Mouse (Mus musculus): ENCODE measurements around the gene Hint1.

The Hint1 gene

DNA sequence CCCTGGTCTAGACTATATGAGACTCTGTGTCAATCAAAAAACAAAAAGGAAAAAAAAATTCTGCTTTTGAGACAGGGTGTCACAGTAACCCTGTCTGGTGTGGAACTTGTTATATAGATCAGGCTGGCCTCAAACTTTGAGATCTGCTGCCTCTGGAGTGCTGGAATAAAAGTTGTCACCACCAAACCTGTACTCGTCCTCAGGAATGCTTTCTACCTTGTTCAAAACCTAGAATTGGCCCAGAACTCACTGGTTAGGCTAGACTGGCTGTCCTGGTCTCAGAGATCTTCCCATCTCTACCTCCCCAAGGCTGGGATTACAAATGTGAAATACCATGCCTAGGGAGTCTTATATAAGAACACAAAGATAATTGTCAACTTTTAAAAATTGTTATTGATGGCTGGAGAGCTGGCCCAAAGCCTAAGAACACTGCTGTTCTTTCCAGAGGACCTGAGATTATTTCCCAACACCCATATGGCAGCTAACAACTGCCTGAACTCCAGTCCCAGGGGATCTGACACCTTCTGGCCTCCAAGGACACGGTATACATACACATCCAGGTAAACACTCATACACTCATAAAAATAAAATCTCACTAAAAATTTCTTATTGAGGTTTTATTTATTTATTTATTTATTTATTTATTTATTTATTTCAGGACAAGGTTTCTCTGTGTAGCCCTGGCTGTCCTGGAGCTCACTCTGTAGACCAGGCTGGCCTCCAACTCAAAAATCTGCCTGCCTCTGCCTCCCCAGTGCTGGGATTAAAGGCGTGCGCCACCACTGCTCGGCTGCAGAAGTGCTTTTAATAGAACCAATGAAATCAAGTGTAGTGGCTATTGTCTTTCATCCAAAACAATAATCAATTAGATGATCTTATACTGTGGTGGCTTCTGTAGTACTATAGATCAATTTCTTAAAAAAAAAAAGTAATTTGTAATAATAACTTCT, 4.4 kb upstream of the Hint1 start:
- DNase-seq (ENCODE audit: low read depth, low spot score) = no peak

DNA sequence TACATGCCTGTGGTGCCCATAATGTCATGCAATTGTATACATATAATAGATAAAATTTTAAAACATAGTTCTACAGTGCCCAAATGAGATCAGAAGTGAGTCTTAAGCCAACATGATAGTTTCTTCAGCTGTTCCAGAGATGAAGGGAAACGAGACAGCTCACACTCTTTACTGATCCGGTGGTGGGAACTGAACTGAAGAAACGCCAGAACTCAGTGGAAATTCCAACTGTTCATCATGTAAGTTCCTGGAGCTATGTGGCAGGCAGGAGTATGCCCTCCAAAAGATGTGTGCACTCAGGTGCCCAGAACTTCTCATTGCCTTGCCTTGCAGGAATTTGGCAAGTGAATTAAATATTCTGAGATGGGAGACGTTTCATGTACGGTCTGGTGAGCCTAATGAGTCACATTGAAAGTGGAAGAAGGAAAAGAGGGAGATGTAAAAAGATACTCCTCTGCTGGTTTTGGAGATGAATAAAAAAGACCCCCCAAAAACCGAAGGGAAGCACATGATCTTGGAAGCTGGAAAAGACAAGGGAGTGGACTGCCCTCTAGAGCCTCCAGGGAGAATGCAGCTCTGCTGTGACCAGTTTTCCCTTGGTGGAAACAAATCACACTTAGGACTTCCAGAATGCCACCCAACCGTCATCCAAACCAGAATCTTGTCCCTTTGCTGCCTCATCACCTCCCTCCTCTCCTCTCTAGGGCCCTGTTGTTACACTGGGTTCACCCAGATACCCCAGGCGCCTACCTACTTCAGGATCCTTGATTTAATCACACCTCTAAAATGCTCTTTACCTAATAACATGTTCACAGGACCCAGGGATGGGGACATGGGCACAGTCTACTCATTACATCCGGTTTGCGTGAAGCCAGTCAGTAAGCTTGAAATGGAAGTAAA, 3.3 kb upstream of the Hint1 start:
- DNase-seq (ENCODE audit: low read depth, low spot score) = no peak

DNA sequence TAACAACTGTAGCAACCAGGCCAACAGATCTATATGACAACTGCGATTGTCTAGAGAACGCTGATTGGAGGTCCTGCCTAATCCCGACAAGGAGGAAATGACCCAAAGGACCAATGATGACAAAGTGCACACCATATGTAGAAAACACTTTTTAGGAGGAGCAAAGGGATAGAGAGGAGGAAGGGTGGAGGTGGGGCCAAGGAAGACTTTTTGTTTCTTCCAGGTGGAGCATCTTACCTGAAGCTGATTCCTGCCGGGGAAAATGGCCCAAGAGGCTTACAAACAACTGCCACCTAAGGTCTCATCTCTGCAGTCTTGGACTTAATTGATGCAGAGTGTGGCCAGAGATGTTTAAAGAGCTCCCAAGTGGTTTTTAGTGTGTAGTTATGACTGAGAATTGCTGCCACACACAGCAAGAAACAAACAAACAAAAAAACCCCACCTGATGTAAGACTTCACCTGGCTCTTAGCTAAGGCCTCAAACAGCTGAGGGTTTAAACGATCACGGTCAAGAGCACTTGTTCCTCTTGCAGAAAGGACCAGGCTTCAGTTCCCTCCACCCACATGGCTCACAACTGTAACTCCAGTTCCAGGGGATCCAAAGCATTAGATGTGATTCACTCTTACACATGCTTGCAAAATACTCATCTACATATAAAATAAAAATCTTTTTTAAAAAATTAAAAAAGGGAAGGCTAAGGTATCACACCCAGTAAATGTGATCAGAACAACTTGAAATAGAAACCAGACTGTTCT, 675 bp upstream of the Hint1 start:
- no peak for DNase-seq (ENCODE audit: low read depth, low spot score)

DNA sequence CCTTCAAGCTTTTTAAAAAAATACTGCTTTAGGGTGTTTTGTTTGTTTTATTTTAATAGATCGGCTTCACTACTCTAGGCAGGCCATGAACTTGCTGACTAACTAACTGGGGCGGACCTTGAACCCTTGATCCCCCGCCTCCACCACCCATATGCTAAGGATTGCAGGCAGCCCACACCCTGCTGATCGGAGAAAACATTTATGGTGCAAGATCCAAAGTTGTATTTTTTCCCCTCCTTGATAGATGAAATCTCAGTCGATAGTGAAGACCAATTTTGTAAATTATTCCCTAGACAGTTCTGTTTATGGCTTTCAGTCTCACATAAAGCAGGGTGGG, 834 bp downstream of the Hint1 start:
- DNase-seq (ENCODE audit: low read depth, low spot score) = no peak

DNA sequence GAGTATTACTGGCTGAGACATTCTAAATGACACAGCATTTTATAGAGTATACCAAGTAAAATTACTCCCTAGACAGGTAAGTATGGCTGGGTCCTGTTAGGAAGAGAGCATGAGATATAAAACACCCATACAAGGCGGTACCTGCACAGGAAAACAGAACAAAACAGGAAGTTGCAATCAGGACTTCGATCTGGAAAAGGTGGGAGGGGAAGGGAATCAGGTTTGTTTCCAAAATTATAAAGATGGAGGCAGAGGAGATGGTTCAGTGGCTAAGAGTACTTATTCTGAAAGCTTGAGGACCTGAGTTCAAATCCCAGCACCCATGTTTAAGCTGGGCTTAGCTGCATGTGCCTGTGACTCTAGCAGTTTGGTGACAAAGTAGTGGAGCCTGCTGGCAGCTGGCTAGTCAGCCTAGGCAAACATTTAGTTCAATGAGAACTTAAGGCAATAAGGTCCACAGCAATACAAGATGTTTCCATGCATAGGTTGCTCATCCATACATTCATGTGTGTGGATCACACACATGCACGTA, 1.8 kb downstream of the Hint1 start:
- no peak for DNase-seq (ENCODE audit: low read depth, low spot score)

DNA sequence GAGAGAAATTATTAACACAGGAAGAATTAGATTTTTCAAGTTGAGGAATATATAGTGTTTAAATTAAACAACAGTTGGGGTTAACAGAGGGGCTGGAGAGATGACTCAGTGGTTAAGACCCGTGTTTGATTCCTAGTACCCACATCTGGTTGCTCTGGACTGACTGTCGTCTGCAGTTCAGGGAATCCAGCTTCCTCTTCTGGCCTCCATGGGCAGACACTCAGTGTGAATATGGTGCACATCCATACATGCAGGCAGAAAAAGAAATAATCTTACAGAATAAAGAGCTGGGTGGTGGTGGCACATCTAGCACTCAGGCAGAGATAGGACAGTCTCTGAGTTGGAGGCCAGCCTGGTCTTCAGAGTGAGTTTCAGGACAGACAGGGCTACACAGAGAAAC, 2.3 kb downstream of the Hint1 start:
- no peak for DNase-seq (ENCODE audit: low read depth, low spot score)

DNA sequence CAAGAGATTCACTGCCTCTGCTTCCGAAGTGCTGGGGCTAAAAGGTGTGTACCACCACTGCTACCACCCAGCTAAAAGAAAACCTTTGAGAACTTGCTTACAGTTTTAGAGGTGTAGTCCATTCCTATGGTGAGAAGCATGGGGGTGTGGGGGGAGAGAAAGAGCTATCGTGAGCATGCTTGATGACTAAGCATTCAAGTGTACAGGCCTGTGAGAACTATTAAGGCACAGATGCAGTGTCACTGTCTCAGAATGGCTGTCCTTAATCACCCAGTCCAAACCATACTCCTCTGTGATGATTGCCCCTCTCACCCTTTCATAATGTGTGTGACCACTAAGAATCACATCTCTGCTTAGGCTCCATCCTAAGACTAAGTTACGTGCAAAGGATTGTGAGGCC, 3.1 kb downstream of the Hint1 start:
- DNase-seq (ENCODE audit: low read depth, low spot score) = no peak

DNA sequence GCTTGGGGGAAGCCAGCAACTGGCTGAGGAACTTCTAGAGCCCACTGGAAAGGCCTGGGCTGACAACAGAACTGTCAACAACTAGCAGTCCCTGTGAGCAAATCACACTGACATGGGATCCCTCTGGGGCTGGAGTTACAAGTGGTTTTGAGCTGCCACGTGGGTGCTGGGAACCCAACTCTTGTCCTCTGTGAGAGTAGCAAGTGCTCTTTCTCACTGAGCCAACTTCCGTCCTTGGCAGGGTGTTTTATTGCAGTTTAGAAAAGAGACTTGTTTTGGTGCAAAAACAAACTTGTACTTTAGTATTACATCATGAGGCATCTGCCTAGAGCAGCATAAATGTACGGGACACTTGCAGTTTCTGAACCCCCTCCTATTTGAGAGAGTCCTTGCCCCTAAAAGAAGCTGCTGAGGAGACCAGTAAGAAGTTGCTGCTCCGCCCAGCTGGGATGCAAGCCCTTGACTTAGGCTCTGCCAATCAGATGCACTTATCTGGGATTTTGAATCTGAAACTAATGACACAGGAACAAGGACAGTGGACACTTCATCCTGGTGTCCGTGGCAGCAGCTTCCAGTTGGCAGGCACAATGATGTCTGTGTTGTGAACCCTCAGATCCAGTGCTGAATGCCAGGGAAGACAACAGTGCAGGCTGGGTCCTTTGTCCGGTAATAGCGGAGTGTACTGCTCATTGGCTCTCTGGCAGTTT, 5.8 kb downstream of the Hint1 start:
- DNase-seq (ENCODE audit: low read depth, low spot score) = no peak

DNA sequence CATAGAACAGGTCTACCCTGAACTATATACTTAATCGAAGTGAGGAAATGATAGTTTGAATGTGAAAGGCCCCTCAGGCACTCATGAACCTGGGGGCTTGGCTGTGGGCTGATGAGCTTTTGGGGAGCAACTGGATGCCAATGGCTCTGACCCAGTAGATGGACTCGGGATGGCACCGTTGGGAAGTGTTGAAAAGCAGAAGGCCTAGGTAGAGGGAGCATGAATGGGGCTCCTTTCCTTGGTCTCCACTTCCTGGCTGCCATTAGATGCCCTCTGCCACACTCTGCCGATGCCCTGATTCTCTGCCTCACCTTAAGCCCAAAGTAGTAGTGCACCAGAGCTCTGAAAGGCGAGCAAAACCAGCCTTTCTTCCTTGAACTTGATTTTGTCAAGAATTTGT, 9.8 kb downstream of the Hint1 start:
- no peak for DNase-seq (ENCODE audit: low read depth, low spot score)

DNA sequence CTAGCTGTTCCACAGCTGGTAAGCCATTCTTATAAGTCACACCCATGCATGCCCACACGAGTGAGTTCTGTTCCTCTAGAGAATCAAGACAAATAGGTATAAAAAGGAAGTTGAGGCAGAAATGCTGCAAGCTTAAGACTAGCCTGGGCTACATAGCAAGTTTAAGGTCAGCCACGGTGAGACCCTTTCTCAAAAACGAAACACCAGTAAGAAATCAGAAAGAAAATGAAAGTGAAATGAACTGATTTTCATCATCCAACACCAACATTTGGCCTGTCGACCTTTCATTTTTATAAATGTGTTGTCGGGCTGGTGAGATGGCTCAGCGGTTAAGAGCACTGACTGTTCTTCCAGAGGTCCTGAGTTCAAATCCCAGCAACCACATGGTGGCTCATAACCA, 12.7 kb downstream of the Hint1 start:
- DNase-seq (ENCODE audit: low read depth, low spot score) = no peak

DNA sequence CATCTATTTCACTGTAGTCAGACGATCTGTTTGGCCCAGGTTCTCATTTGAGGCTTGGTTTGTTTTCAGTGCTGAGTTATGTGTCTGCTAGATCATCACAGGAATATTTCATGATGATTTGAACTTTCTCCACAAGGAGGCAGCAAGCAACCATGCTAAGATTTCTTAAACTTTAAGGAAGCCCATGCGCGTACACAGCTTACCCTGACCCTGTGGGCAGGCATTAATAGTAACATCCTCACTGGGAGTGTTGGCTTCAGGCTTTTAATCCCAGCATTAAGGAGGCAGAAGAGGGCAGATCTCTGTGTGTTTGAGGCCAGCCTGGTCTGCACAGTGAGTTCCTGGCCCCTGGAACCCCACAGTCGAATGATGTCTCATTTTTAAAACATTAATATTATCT, 13.3 kb downstream of the Hint1 start:
- no peak for DNase-seq (ENCODE audit: low read depth, low spot score)

DNA sequence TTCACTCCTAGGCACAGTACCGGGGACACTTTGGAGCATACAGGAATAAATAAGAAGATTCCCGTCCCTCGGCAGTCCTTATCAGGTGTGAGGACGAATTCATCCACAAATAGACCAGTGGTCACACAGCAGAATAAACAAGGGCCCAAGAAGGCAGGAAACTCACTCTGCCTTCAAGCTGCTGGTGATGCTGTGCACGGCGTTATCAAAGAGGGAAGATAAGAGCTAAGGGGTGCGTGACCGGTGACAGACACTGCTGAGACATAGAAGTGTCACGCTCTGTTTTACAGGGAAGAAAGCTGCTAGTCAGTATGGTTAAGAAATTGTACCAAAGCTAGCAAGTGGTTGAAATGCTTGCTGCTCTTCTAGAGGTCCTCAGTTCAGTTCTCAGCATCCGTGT, 13.7 kb downstream of the Hint1 start:
- no peak for DNase-seq (ENCODE audit: low read depth, low spot score)

DNA sequence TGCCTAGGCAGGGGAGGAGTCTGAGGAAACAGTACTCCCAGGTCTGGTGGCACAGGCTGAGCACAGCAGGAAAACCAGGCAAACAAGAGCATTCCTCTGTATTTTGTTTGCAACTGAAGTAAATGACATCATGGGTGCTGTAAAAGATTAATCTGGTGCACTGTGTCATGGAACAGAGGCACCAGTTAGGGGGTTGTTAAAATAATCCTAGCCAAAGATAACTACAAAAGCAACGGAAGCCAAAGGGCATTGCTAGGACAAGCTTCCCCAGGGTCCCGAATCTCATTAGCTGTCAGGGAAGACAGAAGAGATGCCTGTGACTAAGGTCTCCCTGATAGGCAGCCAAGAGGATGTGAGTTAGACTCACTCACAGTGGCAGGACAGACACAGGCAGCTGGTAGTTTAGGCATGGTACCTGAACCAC, 14.9 kb downstream of the Hint1 start:
- no peak for DNase-seq (ENCODE audit: low read depth, low spot score)

DNA sequence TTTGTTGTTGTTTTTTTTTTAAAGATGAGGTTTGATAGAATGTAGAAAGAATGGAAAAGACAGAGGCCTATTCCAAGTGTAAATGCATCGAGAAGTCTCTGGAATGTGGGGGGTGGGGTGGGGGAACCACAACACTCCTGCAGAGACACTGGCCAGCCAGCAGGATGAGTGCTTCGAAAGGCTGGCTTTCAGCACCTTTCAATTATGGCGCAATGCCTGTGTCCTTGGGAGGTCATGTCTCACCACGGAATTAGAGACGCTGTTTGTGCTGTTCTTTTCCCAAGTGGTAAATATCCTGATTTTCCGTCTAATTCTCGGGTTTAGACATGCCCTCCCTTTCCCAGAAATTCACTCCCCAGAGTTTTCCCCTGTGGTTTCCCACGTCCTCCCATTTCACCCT, 16.5 kb downstream of the Hint1 start:
- no peak for DNase-seq (ENCODE audit: low read depth, low spot score)

DNA sequence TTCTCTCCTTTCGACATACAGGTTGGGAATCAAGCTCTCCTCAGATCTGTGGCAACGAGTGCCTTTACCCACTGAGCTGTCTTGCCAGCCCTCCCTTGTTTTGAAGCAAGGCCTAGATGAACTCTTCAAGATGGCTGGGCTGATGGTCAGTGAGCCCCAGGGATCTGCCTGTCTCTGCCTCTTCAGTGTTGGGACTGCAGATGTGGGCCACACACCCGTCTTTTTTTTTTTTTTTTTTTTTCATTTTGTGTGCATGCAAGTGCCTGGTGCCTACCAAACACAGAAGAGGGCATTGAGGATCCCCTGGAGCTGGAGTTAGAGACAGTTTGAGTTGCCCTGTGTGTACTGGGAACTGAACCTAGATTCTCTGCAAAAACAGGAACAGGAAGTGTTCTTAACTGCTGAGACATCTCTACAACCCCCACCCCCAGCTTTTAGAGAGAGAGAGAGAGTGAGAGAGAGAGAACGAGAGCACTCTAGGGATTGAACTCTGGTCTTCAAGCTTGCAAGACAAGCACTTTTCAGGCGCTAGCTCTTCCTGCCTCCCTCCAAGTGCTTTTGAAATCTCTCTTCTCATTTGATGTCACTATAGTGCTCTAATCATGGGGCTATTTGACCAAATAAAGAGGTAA, 18.1 kb downstream of the Hint1 start:
- no peak for DNase-seq (ENCODE audit: low read depth, low spot score)

DNA sequence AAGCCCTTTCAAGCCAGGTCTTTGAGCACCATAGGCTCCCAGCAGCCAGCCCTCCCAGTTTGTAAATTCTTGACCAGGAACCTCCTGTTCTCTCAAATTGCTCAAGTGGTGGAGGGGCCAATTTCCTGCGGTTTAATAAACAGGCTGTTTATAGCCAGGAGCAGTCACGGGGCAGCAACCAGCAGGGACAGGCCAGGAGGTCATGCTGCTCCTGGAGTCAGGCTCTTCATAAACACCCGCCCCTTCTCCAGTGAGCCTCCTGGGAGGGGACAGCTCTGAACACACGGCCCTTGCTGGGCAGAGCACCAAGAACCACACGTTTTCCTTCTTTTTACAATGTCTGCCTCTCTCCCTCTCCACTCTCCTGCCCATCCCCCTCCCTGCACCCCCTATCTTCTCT, 18.8 kb downstream of the Hint1 start:
- DNase-seq (ENCODE audit: low read depth, low spot score) = no peak

DNA sequence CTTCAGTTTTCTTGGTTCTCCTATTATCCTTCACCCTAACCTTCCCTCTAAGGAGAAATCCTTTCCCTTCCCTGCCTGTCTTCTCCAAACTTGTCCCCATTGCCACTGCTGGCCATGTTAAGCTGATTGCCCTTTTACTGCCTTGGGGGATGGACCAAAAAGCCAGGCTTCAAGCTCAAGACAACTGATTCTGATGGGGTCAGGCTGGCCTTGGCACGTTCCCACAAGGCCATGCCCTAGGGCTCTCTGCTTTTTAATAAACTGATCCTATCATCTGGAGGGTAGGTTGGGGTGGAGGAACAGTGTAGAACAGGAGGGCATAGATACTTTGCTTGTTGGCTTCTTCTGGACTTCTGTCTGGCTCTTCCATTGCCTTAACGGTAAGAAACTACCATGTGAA, 19.2 kb downstream of the Hint1 start:
- no peak for DNase-seq (ENCODE audit: low read depth, low spot score)

DNA sequence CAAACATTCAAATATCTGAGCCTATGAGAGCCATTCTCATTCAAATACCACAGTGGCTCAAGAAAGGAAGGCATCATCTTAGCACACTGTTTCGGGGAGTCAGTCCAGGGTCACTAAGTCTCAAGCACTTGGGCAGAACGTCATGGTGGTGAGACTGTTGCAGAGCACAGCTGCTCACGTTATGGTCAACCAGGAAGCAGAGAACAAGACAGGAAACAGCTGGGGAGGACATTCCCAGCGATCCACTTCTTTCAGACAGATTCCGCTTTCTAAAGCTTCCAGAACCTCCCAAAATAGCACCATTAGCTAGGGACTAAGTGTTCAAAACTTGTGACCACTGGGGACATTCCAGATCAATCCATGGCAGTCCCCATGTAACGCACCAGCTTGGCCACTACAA, 21.7 kb downstream of the Hint1 start:
- DNase-seq (ENCODE audit: low read depth, low spot score) = no peak

DNA sequence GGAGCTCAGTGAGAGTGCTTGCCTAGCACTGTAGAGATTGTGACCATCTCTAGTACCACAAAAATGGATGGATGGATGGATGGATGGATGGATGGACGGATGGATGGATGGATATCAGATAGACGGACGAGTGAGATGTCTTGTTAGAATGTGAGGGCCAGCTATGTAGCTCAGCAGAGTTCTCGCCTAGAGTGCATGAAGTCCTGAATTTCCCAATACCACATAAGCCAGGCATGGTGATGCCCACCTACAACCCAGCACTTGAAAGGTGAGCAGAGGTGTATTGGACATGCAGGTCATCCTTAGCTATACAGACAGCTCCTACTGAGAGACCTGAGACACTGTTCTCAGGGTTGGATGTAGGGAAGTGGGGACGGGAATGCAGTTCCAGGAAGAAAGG, 25.2 kb downstream of the Hint1 start:
- no peak for DNase-seq (ENCODE audit: low read depth, low spot score)

DNA sequence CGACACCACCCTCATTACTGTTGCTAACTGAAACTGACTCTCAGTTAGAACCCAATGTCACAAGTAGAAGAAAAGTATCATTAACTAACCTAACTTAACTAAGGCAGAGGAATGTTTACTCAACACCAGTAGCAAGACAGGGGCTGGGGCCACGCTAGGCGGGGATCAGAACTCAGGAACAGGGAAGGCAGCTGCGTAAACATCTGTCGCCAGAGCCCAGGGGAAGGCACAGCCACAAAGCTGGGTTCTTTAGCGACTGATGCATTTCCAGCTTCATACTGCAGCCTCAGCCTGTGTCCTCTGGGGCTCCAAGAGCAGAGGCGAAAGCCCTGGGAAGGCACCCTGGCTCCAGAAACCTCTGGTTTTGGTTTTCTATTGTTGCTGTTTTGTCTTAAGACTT, 25.9 kb downstream of the Hint1 start:
- DNase-seq (ENCODE audit: low read depth, low spot score) = no peak

DNA sequence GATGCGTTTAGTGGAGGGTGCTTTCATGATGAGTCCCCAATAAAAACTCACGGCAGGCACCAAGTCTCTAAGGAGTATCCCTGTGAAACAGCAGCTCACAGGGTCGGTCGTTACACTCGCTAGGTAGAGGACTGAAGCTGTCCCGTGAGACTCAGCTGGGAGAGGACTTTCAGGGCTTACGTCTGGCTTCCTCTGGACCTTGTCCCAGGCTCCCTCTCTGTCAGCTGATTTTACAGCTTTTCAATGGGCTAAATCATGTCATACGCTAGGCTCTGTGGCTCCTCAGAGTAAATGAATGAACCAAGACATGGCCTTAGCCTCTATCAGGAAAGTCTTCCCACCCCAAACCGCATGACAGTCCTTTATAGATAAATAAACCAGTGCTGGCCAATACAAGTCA, 28.4 kb downstream of the Hint1 start:
- DNase-seq (ENCODE audit: low read depth, low spot score) = no peak

Measured in brain, embryonic 18.5 days (tissue).